Mouse (Mus musculus) ovary, adult 2 months (tissue): Measurements from ENCODE around the gene Gm21836. TPM values are rescaled to one million over a fixed set of nuclear protein-coding genes. Genes with fewer than 3 reads are reported as not detected.

ENCODE experiments used
- polyA plus RNA-seq: library from polyadenylated mRNA; depleted of rRNA; stranded (reverse); fragments of >200 nt; gene quantifications from 2 replicates; pipeline ENCODE4 v1.2.3, GENCODE M21; 2012; rRNA removed

Gene Gm21836
- polyA plus RNA-seq: not detected in 2 replicates

DNA sequence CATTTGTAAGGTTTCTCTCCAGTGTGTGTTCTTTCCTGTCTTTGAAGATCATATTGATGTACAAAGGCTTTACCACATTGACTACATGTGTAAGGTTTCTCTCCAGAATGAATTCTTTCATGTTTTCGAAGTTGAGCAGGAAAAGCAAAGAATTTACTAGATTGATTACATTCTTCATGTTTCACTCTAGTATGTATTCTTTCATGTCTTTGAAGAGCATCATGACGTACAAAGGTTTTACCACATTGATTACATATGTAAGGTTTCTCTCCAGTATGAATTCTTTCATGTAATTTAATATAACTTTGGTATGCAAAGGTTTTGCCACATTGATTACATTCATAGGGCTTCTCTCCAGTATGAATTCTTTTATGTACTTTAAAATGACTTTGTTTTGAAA lies at the start of gene Gm21836:
TSS of gene Gm21836 (minus strand) at position 101 of the 400 bp plus-strand sequence.

GRCm38 (mm10) chr9:124476096-124476902 lies 17.3 kb downstream of the Gm21836 start, which contains the start of gene Ppp2r3d:
Gene Ppp2r3d, minus strand, starts transcription at chr9:124476898.

Other genes with a start within 250 kb of the Gm21836 start
- gene 2010315B03Rik, start 181.1 kb downstream of the Gm21836 start, polyA plus RNA-seq: 1.3 TPM in 2 replicates
- gene Ppp2r3d, start 16.9 kb downstream of the Gm21836 start, polyA plus RNA-seq: 436 and 496 TPM in 2 replicates